Mouse (Mus musculus): ENCODE results near the gene Tie1. TPM values are rescaled to one million over a fixed set of nuclear protein-coding genes. Genes with fewer than 3 reads are reported as not detected.

The Tie1 gene
- polyA plus RNA-seq (2015; fragmentation: Nextera tagmentation; extraction: Ambion mirVana): 12.7 and 25.6 TPM in 2 replicates

DNA sequence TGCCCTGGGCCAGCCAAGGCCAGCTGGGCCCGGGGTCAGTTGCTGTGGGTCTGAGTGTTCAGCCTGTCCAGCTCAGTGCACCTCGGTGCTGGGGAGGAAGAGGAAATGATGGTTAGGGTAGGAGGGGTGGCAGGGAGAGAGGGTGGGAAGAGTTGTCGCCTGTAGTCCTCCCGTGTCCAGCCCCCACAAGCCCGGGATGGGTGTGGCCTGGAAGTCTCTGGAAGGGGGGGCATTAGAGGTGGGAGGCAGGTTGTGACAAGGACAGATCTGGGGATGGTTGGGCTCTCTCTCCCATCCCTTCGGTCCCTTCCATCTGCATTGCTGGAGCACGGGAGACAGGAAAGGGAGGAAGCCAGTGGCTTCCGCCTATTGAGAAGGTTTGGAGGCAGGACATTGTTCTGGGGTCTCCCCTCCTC lies at the start of gene Tie1:
Gene Tie1 (minus strand): TSS at position 345 of the 416 bp plus-strand sequence.

GRCm38 (mm10) chr4:118526408-118527334 lies 36.8 kb upstream of the Tie1 start, which contains the start of gene 2610528J11Rik:
Gene 2610528J11Rik (plus strand): TSS chr4:118526999.

GRCm38 (mm10) chr4:118457345-118457975 lies 32.4 kb downstream of the Tie1 start, which contains the start of gene Mpl:
Gene Mpl (minus strand): TSS chr4:118457513.

DNA sequence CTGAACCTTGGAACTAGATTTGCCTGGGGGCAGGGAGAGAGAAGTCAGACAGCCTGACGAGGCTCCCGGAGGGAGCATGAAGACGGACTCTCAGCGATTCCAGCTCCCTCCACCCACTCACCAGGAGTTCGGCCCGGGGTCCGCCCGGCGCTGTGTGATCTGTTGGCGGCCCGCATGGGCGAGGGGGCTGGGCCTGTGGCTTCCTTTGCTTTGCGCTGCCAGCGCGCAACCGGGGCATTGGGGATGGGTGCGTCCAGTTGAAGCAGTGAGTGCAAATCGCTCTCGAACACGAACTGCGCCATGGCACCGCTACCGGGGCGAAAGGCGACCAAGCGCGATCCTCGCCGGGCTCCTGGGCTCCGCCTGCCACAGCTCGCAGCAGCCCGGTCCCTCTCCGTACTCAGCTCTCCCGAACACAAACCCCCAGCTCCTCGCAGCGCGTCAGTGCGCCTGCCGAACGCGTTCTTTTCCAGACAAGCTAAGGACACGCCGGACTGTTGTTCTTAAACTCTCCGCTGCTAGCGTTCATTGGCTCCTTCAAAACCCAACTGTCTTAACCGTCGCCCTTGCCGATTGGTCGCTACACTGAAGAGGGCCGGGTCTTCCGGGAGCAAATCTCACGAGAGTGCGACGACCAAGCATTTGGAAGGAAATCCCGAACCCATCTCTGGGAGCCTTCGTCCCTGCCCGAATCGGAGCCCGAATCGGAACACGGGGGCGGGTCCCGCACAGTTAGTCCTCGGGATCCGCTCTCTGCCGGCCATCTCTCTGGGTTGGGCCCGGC lies 52.8 kb downstream of the Tie1 start, which contains the start of gene Cdc20:
Gene Cdc20 (minus strand): TSS at position 533 of the 784 bp plus-strand sequence.

DNA sequence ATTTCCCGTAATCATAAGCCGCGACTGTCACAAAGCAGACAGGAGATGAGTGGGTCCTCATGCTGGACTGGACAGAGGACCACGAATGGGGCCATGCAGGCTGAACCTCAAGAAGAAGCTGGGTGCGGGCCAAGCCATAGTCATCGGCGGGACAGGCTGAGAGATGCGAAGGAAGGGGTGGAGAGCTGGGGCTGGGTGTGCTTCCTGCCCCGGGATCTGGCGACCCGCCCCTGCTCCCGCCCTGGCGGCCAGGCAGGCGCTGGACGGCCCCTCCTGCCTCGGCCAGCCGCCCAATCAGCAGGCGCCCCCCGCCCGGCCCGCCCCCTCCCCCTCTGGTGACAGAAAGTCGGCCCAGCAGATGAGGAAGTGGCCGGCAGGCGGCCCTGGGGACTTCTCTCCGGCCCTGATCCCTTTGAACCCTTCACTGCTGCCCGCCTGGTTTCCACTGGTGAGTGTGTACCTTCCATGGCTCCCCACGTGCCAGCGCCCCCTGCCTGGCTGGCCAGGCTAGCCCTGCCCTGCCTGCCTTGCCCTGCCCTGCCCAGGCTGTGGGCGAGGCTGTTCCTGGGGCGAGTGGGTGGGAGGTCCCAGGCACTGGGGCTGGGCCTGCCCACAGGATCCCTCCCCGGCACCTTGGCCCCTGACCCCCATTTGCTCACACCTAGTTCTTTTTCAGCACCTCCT lies 62.0 kb downstream of the Tie1 start, which contains the start of gene Elovl1:
Gene Elovl1 (plus strand): TSS at position 326 of the 684 bp plus-strand sequence.

Other genes starting within 250 kb of the Tie1 start
- gene Ptprf, start 198.7 kb downstream of the Tie1 start, polyA plus RNA-seq (2015; fragmentation: Nextera tagmentation; extraction: Ambion mirVana): 17.8 and 20.9 TPM in 2 replicates
- 2.5 and 3.0 TPM in 2 replicates for gene Szt2, start 80.8 kb downstream of the Tie1 start, polyA plus RNA-seq (2015; fragmentation: Nextera tagmentation; extraction: Ambion mirVana)
- 52.4 and 78.9 TPM in 2 replicates for gene Med8, start 80.7 kb downstream of the Tie1 start, polyA plus RNA-seq (2015; fragmentation: Nextera tagmentation; extraction: Ambion mirVana)
- gene Elovl1, start 62.0 kb downstream of the Tie1 start, polyA plus RNA-seq (2015; fragmentation: Nextera tagmentation; extraction: Ambion mirVana): 62.9 and 106 TPM in 2 replicates
- 36.8 and 46.6 TPM in 2 replicates for gene Cdc20, start 52.7 kb downstream of the Tie1 start, polyA plus RNA-seq (2015; fragmentation: Nextera tagmentation; extraction: Ambion mirVana)
- 0.32 and 0.62 TPM in 2 replicates for gene Mpl, start 32.5 kb downstream of the Tie1 start, polyA plus RNA-seq (2015; fragmentation: Nextera tagmentation; extraction: Ambion mirVana)
- 0.30 and 0.80 TPM in 2 replicates for gene 2610528J11Rik, start 36.9 kb upstream of the Tie1 start, polyA plus RNA-seq (2015; fragmentation: Nextera tagmentation; extraction: Ambion mirVana)
- gene Tmem125, start 54.0 kb upstream of the Tie1 start, polyA plus RNA-seq (2015; fragmentation: Nextera tagmentation; extraction: Ambion mirVana): 0.93 and 1.2 TPM in 2 replicates
- gene Cfap57, start 130.7 kb upstream of the Tie1 start, polyA plus RNA-seq (2015; fragmentation: Nextera tagmentation; extraction: Ambion mirVana): 0.12 and 0.65 TPM in 2 replicates
- gene Ebna1bp2, start 130.7 kb upstream of the Tie1 start, polyA plus RNA-seq (2015; fragmentation: Nextera tagmentation; extraction: Ambion mirVana): 116 TPM in 2 replicates
- not detected in 2 replicates for gene Olfr62, start 168.9 kb upstream of the Tie1 start, polyA plus RNA-seq (2015; fragmentation: Nextera tagmentation; extraction: Ambion mirVana)
- not detected in 2 replicates for gene Olfr1342, start 202.7 kb upstream of the Tie1 start, polyA plus RNA-seq (2015; fragmentation: Nextera tagmentation; extraction: Ambion mirVana)
- gene Olfr1341, start 213.5 kb upstream of the Tie1 start, polyA plus RNA-seq (2015; fragmentation: Nextera tagmentation; extraction: Ambion mirVana): not detected in 2 replicates
- gene Olfr1340, start 230.1 kb upstream of the Tie1 start, polyA plus RNA-seq (2015; fragmentation: Nextera tagmentation; extraction: Ambion mirVana): not detected in 2 replicates
- gene Olfr1339, start 242.1 kb upstream of the Tie1 start, polyA plus RNA-seq (2015; fragmentation: Nextera tagmentation; extraction: Ambion mirVana): not detected in 2 replicates

Measured in adrenal gland, postnatal 0 days (tissue).